Mouse (Mus musculus) frontal cortex, postnatal 10 days (tissue): Measurements from ENCODE around the gene Lman2l.

Source experiments
- DNase-seq, 2 experiments: peaks; one replicate each; pipeline ENCODE4 v3.0.0; 2022; ENCODE audit warnings: low spot score in 2 of 2, mixed read lengths in 1 of 2

The Lman2l gene

GRCm38 (mm10) chr1:36444471-36445464 is at the start of gene Lman2l:
TSS of gene Lman2l (minus strand) at chr1:36445271.
- peak; percentile 97 to 98 for DNase-seq

GRCm38 (mm10) chr1:36493299-36493698 is 48.2 kb upstream of the Lman2l start:
- no peak for DNase-seq

DNA sequence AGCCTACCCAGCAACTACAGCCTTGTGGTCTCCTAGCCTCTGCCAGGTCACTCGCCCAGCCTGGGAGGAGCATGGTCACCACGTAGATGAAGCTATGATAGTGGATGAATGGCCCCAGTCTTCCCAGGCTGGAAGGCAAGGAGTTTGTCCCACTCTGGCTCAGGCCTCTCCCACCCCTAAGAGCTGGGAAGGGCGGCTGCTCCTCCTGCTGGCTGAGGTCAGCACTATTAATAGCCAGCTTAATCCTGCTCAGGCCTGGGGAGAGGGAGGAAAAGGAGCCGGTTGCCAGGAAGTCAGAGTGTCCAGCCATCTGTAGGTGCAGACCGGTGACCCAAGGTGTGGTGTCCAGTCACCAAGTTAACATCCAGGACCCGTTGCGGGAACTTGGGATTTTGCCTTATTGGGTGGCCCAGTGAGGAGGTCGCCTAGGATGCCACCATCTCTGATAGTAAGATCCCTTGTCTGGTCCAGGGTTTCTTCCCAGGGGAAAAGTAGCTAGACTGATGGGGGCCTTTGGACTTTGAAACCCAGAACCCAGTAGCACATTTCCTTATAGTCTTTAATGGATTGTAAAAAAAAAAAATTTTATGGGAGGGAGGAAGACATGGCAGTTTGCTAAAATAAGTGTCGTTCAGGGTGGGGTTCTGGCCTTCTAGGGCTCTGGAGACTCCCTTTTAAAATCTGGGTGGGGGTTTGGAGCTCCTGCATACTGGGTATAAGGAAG is 47.5 kb upstream of the Lman2l start:
- DNase-seq, result no peak

- no peak for DNase-seq
These were observed 44.6 kb upstream of the Lman2l start for GRCm38 (mm10) chr1:36489661-36490060.

DNA sequence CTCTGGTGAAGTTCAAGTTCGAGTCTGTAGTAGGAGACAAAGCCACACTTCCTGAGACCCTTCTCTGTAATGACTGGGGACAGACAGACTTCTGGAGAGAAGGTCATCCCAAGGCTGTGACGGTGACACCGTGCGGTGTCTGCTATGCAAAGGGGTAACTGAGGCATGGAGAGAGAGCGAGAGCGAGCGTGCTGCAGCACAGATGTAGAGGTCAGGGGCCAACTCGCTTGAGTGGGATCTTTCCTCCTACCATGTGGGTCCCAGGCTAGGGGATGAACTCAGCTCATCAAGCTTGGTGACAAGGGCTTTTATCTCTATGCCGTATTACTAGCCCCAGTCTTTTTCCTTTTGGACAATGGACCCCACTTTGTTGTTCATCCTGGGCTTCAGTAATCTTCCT is 42.0 kb upstream of the Lman2l start:
- no peak for DNase-seq

DNA sequence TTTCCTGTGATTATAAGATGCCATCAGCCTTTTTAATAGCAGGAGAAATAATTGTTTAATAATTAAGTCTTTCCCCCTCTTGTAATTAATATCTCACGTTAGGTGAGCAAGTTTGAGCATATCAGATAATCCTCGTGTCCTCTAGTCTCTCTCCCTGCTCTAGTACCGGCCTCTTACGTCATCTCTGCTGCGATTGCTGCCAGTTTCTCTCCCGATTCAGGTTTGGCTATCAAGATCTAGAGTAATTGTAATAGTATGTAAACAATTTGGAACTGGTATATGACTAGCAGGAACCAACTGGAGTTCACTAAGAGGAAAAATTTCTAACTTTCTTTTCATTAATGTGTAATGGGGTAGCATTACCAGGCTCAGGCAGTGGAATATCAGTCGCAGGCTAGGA is 40.0 kb upstream of the Lman2l start:
- DNase-seq, result no peak

- DNase-seq, result no peak
These were observed 38.8 kb upstream of the Lman2l start for GRCm38 (mm10) chr1:36483825-36484224.

GRCm38 (mm10) chr1:36479903-36480899 is 35.1 kb upstream of the Lman2l start:
- no peak for DNase-seq

GRCm38 (mm10) chr1:36478343-36478795 is 33.3 kb upstream of the Lman2l start:
- no peak for DNase-seq

GRCm38 (mm10) chr1:36476426-36476825 is 31.4 kb upstream of the Lman2l start:
- no peak for DNase-seq

- DNase-seq, result no peak
These were observed 30.5 kb upstream of the Lman2l start for GRCm38 (mm10) chr1:36475480-36476110.

GRCm38 (mm10) chr1:36474646-36475045 is 29.6 kb upstream of the Lman2l start:
- no peak for DNase-seq

GRCm38 (mm10) chr1:36473211-36473780 is 28.2 kb upstream of the Lman2l start:
- DNase-seq, result no peak

DNA sequence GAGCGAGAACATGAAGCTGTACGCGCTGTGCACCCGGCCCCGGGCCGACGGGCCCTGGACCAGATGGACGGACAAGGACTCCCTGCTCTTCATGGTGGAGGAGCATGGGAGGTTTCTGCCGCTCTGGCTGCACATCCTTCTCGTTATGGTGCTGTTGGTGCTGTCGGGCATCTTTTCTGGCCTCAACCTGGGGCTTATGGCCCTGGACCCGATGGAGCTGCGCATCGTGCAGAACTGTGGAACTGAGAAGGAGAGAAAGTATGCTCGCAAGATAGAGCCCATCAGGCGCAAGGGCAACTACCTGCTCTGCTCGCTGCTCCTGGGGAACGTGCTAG is 27.0 kb upstream of the Lman2l start:
- no peak for DNase-seq

- DNase-seq, result peak; percentile 70 to 83
These were observed 26.4 kb upstream of the Lman2l start, which contains the start of gene Cnnm4 for GRCm38 (mm10) chr1:36471181-36472105. TSS of gene Cnnm4 (plus strand) at chr1:36471620.

DNA sequence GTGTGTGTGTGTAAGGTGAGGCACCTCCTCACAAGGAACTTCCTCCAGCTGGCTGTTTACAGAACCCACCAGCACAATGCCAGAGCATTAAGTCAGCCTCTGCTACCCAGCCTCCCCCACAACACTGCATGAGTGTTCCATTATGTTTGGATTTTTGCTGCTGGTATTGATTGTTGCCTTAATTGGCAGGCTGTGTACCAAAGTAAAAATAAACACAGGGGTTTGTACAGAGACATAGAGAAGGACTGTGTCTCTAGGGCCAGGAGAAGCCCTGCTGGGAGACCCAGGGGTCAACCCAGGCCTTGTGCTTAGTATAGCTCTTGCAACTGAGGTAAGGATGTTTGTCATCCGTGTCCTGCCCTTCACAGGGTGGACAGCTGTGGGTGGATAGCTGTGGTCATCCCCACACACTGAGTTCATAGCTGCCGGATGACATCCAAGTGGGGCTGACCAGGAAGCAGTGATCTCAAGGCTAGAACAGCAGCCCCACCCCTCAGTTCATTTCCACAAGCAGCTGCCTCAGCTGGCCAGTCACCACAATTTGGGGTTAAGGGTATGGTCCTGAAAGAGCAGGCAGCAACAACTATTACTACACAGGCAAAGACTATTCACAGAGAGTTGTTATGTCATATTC is 24.9 kb upstream of the Lman2l start:
- DNase-seq, result no peak

- DNase-seq, result no peak
These were observed 22.4 kb upstream of the Lman2l start for GRCm38 (mm10) chr1:36467446-36467845.

- DNase-seq, result no peak
These were observed 20.6 kb upstream of the Lman2l start for GRCm38 (mm10) chr1:36465641-36466160.

- DNase-seq, result no peak
These were observed 16.8 kb upstream of the Lman2l start for GRCm38 (mm10) chr1:36461829-36462228.
